Mouse (Mus musculus): ENCODE measurements around the gene Olfr624. TPM values are rescaled to one million over a fixed set of nuclear protein-coding genes. Genes with fewer than 3 reads are reported as not detected.

The Olfr624 gene
- not detected for polyA plus RNA-seq (2017; shearing (Covaris generic))

DNA sequence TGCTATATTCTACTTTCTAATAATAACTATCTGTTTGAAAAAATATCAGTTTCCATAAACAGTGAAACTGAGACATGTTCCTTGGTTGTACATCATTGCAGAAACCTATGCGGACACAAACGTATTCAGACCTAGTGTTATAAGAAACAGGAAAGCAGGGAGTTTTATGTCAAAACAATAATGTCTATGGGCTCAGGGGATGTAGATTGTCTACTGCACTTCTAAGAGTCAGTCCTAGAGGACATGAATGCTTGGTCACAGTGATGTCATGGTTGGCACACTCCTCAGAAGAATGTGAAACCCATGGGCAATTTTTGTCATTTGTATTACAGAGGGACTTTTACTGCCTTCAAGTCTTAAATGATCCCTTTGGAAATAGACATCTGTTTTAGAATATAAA is at the start of gene Olfr624:
TSS of gene Olfr624 (minus strand) at position 101 of the 400 bp plus-strand sequence.

DNA sequence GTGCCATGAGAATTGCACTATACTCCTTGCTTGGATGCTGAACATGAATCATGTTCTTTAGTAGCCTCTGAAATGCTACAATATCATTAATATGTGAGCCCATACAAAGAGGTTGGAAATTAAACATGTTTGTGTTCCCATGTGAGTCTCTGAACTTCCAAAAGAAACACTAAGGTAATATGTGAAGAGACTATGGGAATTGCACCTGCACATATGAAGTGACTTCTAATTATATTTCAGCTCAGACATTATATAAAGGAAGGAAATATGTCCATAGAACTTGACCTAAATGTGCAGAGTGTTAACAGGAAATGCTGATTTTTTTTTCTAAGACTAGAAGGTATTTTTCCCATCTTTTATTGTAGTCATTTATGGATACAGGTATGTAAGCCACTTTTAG is 43.4 kb upstream of the Olfr624 start, which contains the start of gene Olfr243:
TSS of gene Olfr243 (plus strand) at position 301 of the 400 bp plus-strand sequence.

DNA sequence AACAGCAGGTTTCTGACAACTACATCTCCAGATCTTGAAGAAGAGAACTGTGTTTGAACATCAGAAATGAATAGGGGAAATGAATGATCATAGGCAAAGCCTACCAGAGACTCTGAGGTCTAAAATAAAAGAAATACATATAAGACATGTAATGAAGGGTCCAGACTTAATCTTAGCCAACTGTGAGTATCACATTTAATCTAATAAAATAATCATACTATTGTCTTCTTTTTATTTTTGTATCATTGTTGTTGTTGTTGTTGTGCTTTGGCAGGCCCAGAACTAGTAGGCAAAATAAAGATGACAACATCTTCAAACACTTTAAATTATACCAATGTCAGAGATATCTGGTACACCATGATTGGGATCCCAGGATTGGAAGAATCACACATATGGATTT is 11.4 kb upstream of the Olfr624 start, which contains the start of gene Olfr625-ps1:
TSS of gene Olfr625-ps1 (plus strand) at position 301 of the 400 bp plus-strand sequence.

DNA sequence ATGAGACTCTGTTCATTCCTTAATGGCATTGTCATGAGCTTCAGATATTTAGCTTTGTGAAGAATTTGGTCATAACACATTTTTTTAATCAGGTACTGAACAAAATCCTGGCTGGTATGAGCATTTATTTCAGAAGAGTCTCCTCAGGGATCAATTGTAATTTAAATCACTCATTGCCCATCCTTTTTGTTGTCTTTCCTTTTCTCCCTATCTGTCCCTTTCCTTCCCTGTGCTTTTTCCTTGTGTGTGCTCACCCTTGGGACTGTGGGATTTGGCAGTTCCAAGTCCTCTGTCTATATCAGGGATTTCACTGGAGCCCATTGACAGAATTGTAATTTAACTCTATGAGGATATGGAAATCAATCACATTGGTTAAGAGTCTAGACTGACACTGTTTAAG is 7.4 kb downstream of the Olfr624 start, which contains the start of gene Olfr623:
TSS of gene Olfr623 (minus strand) at position 101 of the 400 bp plus-strand sequence.

DNA sequence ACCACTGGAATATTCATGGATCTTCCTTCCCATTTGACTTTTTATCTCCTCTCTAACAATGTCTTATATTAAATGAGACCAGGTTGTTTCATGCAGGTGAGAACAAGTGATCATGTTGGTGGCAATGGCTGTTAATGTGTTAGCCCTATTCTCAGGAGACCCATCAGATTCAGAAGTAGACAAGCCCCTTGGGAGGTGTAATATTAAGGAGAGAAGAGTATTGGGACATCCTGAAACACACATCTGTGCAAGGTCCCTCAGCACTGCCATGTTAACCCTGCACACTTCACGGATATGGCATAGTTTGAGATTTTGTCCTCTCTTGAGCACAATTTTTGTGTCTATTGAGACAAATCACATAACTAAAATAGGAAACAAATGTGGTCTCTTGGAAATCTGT is 28.4 kb downstream of the Olfr624 start, which contains the start of gene Olfr622:
TSS of gene Olfr622 (minus strand) at position 101 of the 400 bp plus-strand sequence.

Other genes with a start within 250 kb of the Olfr624 start
- not detected for gene Olfr605, start 225.8 kb downstream of the Olfr624 start, polyA plus RNA-seq (2017; shearing (Covaris generic))
- not detected for gene Olfr606, start 222.1 kb downstream of the Olfr624 start, polyA plus RNA-seq (2017; shearing (Covaris generic))
- gene Olfr607, start 207.0 kb downstream of the Olfr624 start, polyA plus RNA-seq (2017; shearing (Covaris generic)): not detected
- gene Olfr608, start 201.3 kb downstream of the Olfr624 start, polyA plus RNA-seq (2017; shearing (Covaris generic)): not detected
- gene Olfr609, start 173.1 kb downstream of the Olfr624 start, polyA plus RNA-seq (2017; shearing (Covaris generic)): not detected
- not detected for gene Olfr610, start 159.1 kb downstream of the Olfr624 start, polyA plus RNA-seq (2017; shearing (Covaris generic))
- gene Olfr611, start 150.3 kb downstream of the Olfr624 start, polyA plus RNA-seq (2017; shearing (Covaris generic)): not detected
- not detected for gene Olfr612, start 128.5 kb downstream of the Olfr624 start, polyA plus RNA-seq (2017; shearing (Covaris generic))
- not detected for gene Olfr613, start 123.1 kb downstream of the Olfr624 start, polyA plus RNA-seq (2017; shearing (Covaris generic))
- 0.23 TPM for gene Olfr615, start 115.1 kb downstream of the Olfr624 start, polyA plus RNA-seq (2017; shearing (Covaris generic))
- gene Olfr616, start 102.0 kb downstream of the Olfr624 start, polyA plus RNA-seq (2017; shearing (Covaris generic)): not detected
- not detected for gene Olfr617, start 98.1 kb downstream of the Olfr624 start, polyA plus RNA-seq (2017; shearing (Covaris generic))
- not detected for gene Olfr618, start 81.1 kb downstream of the Olfr624 start, polyA plus RNA-seq (2017; shearing (Covaris generic))
- not detected for gene Olfr619, start 70.6 kb downstream of the Olfr624 start, polyA plus RNA-seq (2017; shearing (Covaris generic))
- gene Olfr620, start 58.7 kb downstream of the Olfr624 start, polyA plus RNA-seq (2017; shearing (Covaris generic)): 0.45 TPM
- not detected for gene Olfr622, start 28.5 kb downstream of the Olfr624 start, polyA plus RNA-seq (2017; shearing (Covaris generic))
- gene Olfr623, start 7.5 kb downstream of the Olfr624 start, polyA plus RNA-seq (2017; shearing (Covaris generic)): not detected
- gene Olfr625-ps1, start 11.5 kb upstream of the Olfr624 start, polyA plus RNA-seq (2017; shearing (Covaris generic)): not detected
- gene Olfr243, start 43.5 kb upstream of the Olfr624 start, polyA plus RNA-seq (2017; shearing (Covaris generic)): 0.07 TPM
- gene Olfr628, start 59.2 kb upstream of the Olfr624 start, polyA plus RNA-seq (2017; shearing (Covaris generic)): not detected
- gene Olfr629, start 73.8 kb upstream of the Olfr624 start, polyA plus RNA-seq (2017; shearing (Covaris generic)): not detected
- not detected for gene Olfr630, start 86.1 kb upstream of the Olfr624 start, polyA plus RNA-seq (2017; shearing (Covaris generic))
- not detected for gene Olfr69, start 100.4 kb upstream of the Olfr624 start, polyA plus RNA-seq (2017; shearing (Covaris generic))
- not detected for gene Olfr68, start 108.5 kb upstream of the Olfr624 start, polyA plus RNA-seq (2017; shearing (Covaris generic))
- not detected for gene Olfr67, start 120.6 kb upstream of the Olfr624 start, polyA plus RNA-seq (2017; shearing (Covaris generic))
- gene Hbb-bt, start 142.8 kb upstream of the Olfr624 start, polyA plus RNA-seq (2017; shearing (Covaris generic)): not detected
- 4.4 TPM for gene Hbb-bs, start 156.9 kb upstream of the Olfr624 start, polyA plus RNA-seq (2017; shearing (Covaris generic))
- not detected for gene Hbb-bh2, start 169.3 kb upstream of the Olfr624 start, polyA plus RNA-seq (2017; shearing (Covaris generic))
- 0.65 TPM for gene Hbb-bh1, start 172.0 kb upstream of the Olfr624 start, polyA plus RNA-seq (2017; shearing (Covaris generic))
- gene Hbb-y, start 182.0 kb upstream of the Olfr624 start, polyA plus RNA-seq (2017; shearing (Covaris generic)): not detected
- not detected for gene Olfr66, start 215.1 kb upstream of the Olfr624 start, polyA plus RNA-seq (2017; shearing (Covaris generic))
- not detected for gene Olfr64, start 223.3 kb upstream of the Olfr624 start, polyA plus RNA-seq (2017; shearing (Covaris generic))
- gene Olfr65, start 232.3 kb upstream of the Olfr624 start, polyA plus RNA-seq (2017; shearing (Covaris generic)): not detected